Mouse (Mus musculus) adrenal gland (tissue): Measurements from ENCODE around the gene Rab3gap1.

ENCODE experiments used
- intact Hi-C: fragments of 180-260 bp; cut with DNase I; formaldehyde crosslinking; loops from one replicate; pipeline ENCODE4 v1.15.1; 2025
- long read RNA-seq, 2 experiments: library from polyadenylated mRNA; unstranded; transcript quantifications; one replicate each; pipeline ENCODE4 v2.0.0; 2020; ENCODE audit warnings: borderline replicate concordance in 1 of 2; ENCODE audit not compliant: insufficient replicate concordance in 1 of 2

Rab3gap1 gene
- long read RNA-seq, experiment 1, full-length matches to known transcripts = 15 of 30 reads
- long read RNA-seq, experiment 1, partial matches to known transcripts = 12 of 30 reads
- long read RNA-seq, experiment 1, other reads (novel, unspliced or antisense) = 3 of 30 reads
- long read RNA-seq, experiment 2, full-length matches to known transcripts = 7 of 29 reads
- long read RNA-seq, experiment 2, partial matches to known transcripts = 12 of 29 reads
- long read RNA-seq, experiment 2, other reads (novel, unspliced or antisense) = 10 of 29 reads

DNA sequence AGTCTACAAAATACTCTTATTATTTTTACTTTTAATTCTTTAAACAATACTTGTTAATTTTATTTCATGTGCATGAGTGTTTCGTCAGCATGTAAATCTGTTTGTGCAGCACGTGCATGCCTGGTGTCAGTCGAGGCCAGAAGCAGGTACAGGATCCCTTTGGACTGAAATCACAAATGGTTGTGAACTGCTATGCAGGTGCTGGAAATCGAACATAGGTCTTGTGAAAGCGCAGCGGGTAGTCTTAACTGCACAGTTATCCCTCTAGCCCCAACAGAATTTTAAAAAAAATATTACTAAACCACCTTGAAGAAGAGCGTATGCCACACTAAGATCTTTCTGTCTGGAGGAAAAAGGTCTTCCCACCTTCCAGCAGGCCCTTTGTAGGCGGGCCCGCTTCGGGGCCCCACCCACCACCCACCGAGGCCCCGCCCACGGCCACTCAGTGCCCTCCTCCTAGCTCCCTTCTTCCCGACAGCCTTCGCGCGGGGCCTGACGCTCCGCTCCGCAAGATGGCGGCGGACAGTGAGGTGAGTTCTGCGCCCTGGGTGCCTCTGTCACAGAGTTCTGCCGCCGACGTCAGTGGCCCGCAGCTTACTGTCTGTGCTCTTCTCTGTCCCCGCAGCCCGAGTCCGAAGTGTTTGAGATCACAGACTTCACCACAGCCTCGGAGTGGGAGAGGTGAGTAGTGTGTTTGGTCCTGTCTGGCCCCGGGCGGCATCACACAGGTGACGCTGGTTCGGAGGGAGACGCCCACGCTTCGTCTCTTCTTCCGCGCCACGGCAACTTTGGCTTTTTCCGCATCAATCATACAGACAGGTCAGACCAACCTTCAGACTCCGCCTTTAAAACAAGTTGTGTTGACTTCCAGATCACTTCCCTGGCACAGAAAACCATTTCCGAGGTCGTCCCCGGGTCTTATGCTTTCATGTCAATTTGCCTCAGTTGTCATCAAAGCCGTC, at the start of gene Rab3gap1:
Gene Rab3gap1 (plus strand): TSS at position 474 of the 962 bp plus-strand sequence.
- intact Hi-C loops = no loop called here

DNA sequence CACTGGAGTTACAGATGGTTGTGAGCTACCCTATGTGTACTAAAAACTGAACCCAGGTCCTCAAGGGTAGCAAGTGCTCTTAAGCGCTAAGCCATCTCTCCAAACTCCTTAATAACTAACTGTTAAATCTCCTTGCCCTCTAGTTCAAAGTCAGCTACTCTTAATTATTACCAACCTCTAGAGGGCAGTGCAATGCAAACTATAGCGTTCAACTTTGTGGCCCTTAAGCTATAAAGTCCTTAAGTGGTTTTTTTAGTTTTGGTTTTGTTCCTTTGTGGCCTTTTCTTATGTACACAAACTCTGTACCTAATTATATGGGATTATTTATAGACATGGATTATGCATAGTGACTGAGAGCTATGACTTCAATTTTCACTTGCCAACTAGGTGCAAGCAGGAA, 41.2 kb upstream of the Rab3gap1 start:
- intact Hi-C loops = loop anchor here (5.0 kb wide), 1 partner anchor 90 kb away; no protein-coding TSS in a partner anchor

DNA sequence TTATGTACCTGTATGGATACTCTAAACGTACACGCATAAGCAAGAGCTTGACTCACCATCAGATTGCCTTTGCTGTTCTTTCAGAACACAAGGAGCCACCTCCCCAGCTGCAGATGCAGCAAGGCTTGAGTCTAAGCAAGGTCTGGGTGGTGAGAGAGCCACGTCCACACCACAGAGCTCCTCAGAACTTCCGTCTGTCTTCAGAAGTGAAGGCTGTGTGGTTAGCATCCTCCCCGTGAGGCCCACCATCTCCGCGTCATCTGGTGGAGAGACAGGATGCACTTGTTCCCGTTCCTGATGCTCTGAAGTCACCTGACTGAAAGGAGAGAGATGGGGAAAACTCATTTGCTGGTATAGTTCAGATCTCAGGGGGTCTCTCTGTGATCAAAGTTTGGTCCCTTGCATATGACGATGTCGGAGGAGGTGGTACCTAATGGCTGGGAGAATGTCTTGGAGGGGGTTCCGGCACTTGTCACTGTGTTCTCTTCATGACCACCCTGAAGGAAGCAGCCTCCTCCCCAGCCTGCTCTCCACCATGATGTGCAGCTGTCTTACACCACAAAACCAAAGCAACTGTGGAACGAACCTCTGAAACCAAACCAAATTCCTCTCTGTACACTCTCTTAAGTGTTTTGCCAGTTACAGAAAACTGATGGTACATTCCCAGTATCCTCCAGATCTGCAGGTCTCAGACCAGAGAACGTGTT, 38.2 kb upstream of the Rab3gap1 start:
- intact Hi-C loops = no loop called here

DNA sequence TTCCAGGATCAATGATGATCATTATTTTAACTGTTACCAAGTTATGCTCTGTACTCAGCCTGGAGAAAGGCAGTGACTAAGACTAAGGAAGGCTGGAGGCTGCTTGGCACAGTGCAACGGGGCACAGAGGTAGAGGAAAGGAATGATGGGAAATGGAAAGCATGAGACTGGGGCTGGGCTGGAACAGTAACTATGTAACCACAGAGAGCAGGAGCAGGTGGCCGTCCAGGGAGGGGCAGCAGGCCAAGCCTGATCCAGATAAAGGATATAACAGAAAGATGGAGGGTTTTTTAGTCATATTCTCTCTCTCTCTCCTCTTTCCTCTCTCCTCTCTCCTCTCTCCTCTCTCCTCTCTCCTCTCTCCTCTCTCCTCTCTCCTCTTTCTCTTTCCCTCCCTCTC, 34.9 kb upstream of the Rab3gap1 start:
- intact Hi-C loops = no loop called here

DNA sequence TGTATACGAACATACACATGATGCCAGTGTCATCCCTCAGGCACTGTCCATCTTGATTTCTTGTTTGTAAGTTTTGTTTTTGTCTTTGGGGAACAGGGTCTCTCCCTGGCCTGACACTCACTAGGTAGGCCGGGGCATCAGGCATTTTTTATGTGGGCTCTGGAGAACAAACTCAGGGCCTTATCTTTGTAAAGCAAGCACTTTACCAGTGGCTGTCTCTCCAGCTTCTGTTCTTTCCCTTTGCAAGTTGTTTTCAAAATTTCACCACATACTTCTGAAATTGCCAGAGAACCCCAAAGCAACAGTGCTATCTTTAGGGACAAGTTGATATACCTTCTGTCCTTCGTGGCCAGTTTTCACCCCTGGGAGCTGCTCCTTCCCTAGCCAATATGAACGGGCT, 34.4 kb upstream of the Rab3gap1 start:
- intact Hi-C loops = no loop called here

DNA sequence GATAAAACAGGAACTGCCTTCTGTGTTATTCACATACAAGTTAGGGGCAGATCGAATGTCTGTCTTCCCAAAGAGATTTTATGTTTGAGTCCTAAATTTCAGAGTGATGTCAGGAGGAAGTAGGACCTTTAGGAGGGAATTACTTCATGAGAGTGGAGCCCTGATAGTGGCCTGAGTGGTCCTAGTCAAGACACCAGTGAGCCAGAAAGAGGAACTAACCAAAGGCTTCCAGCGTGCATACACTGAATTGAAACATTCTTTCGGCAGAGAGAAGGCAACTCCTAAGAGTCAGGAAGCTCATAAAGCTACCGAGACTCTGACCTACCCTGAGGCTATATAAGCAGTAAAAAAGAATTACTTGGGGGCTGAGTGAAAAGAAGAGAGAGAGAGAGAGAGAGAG, 32.0 kb upstream of the Rab3gap1 start:
- intact Hi-C loops = no loop called here

DNA sequence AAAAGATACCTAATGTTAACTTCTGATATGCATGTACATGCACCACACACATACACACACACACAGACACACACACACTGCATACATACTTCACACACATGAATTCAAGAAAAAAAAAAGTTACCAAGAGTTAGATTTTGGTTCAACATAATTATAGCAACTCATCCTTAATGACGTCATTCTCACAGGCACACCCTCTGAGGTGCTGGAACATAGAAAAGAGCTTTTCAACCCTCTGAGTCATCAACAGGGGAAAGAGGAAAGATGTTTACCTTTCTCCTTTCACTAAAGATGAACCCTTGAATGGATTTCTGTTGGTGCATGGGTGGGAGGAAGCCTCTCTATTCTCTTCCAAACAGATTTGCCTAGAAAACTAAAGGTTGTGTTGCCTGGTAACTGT, 30.0 kb upstream of the Rab3gap1 start:
- intact Hi-C loops = no loop called here

DNA sequence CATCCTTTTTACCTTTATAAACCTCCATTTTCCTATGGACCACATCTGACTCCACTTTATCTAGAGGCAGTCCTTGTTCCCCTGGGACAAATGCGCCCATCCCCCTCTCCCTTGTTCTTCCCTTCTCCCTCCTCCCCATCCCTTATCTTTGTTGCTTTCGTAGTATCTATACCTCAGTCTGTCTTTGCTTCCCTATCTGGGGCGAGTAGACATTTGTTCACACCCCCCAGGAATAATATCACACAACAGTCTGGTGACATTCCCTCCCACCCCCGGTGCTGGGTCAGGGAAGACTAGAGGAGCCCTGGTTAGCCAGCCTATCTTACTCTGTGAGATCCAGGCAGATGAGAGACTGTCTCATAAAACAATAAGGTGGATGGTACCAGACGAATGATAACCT, 23.1 kb upstream of the Rab3gap1 start:
- intact Hi-C loops = no loop called here

DNA sequence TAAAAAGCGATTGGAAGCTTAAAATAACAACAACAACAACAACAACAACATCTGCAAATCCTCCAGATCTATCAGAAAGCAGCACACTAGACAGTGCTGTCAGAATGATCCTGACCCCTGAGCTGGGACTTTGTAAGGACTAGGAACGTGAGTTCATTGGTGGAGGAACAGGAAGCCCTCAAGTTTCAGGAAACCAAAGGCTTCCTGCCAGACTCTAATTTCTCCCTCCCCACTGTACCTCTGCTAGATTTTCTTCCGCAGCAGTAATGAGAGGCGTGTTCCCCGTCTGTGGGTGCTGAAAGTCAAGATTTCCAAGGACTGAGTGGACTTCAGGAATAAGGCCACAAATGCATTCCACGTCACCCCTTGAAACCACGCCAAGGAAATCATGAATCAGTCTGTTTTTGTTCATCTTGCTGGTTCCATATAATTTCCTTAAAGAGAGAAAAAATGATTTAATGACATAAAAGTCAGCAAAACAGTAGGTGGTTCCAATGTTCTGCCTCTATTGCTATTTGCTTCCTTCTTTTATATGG, 18.4 kb upstream of the Rab3gap1 start:
- intact Hi-C loops = no loop called here

DNA sequence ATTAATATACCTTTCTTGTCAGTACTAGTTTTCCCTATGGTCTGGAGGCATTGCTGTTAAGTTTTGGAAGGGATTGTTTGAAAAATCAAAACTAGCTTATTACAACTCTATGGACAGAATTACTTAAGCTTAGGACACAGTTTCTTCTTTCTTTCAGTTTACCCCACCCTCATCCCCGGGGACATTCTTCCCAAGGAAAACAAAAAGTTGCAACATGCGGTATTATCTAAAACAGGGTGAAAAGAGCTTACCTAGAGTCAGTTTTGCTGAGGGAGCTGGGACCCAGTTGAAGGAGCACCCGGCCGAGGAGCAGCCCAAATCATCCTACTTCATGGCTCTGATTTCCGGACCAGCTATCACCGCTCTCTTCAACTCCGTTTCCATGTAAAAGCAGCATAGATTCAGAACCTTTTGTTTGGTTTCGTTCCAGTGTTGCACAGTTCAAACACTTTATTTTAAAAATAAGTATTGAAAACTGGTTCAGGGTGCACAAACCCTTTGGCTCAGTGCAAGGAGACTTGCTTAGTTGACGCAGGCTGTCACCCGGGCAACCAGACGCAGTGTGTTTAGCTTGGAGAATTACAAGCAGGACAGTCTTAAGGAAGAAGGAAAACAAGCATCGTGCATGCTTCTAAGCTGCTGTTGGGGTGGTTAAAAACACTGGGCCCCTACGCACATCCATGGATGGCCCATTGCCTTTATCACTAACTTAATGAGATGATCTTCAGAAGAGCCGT, 13.9 kb upstream of the Rab3gap1 start, which contains the start of gene Map3k19:
Gene Map3k19 (minus strand): TSS at position 546 of the 737 bp plus-strand sequence.
- intact Hi-C loops = no loop called here

DNA sequence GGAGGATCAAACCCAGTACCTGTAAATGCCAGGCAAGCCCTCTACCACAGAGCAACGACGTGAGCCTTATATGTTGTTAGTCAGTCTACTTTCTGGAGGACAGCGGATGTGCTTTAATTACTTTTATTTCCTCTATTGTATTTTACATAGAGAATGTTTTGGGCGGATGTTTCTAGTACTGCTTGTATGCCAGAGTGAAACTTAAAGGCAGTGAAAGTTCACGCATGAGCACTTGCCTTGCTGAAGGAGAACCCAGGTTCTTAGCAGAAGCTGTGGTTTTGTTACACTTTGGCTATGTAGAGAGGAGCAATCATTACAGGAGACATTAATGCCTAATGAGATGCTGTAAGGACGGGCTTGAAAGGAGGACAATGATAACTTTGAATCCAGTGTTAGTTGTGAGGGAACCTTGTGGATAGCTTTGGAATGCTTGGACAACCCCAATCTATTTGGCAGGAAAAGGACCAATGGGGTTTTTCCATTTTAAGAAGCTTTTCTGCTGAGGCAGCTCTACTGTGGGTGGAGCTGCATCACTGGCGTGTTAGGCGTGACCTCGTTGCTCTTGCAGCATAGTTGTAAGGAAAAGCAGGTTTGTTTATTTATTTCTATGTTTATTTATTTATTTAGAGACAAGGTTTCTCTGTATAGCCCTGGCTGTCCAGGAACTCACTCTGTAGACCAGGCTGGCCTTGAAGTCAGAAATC, 9.5 kb upstream of the Rab3gap1 start:
- intact Hi-C loops = no loop called here

DNA sequence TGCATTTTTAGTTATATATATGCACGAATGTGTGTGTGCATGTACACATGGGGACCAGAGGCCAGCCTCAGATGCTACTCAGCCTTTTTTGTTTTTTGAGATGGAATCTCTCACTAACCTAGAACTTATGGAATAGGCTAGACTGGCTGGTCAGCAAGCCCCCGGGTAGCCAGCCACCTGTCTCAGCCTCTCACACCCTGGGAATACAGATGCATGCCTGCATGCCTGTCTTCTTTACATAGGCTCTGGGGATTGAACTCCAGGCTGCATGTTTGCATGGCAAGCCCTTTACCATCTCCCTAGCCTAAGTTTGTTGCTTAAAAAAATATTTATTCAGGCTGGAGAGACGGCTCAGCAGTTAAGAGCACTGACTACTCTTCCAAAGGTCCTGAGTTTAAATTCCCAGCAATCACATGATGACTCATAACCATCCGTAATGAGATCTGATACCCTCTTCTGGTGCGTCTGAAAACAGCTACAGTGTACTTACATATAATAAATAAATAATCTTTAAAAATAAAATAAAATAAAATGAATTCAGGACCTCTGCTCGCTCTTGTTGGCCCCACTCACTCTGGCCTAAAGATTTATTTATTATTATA, 8.7 kb upstream of the Rab3gap1 start:
- intact Hi-C loops = no loop called here

DNA sequence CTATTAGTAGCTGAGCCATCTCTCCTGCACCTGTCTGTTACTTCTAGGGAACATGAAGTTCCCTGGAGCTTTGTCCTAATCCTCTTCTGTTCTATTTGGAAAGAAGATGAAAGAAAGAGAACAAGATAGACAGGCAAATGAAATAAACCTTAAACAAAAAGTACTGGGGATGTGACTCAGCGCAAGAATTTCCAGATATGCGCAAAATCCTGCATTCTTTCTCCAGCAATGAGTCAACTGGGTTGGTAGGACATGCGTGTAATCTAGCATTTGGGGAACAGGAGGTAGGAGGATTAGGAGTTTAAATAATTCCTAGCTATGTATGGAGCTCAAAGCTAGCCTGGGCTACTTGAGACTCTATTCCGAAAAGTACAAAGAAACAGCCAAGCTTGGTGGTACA, 8.1 kb upstream of the Rab3gap1 start:
- intact Hi-C loops = no loop called here

DNA sequence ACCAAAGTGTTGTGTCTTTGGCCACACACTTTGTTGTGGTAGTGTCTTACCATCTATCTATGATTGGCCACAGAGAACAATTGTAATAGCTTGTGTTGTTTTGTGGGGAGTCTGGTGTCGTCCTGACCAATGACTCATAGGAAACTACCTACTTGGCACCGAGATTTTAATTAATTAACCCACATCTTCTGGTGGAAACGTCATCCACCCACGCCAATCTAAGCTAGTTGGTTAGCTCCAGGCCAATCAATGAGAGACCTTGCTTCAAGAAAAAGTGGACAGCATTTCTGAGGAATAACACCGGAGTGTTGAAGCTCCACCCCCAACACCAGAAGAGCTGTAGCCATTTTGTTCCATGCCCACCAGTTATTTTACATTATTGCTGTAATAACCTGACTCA, 6.7 kb upstream of the Rab3gap1 start:
- intact Hi-C loops = no loop called here

DNA sequence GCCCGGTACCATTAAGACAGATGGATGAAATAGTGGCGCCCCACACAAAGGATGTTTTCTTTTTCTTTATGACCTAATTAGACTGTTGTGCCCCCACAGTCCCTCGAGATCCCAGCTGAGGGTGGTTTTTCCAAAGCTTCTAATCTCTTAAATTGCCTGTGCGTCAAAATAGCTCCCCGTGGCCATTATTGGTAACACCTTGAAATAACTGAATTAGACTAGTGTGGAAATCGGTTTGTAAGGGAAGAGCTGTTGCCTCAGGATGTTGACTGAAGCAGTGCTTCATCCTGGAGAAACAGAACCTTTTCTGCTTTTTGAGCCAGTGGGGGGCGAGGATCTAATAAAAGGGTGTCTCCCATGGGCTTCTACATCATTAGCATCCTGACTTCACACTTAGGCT, 4.8 kb upstream of the Rab3gap1 start:
- intact Hi-C loops = no loop called here

DNA sequence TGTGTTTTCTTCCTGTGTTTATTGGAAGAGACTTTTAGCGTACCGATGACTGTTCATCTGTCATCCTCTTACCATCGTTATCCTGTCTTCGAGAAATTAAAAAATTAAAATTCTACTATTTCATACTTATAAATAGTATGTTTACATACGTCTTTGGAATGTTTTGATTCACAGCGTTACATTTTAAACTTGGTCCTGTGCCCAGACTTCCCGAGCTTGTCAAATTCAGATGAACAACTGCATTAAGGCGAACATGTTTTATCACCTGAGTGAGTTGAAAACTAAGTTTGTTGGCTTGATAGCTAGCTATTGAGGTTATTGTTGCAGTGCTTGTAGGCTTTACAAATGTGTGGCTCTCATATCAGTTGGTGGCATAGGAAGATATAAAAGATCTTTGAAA, 703 bp downstream of the Rab3gap1 start:
- intact Hi-C loops = no loop called here

DNA sequence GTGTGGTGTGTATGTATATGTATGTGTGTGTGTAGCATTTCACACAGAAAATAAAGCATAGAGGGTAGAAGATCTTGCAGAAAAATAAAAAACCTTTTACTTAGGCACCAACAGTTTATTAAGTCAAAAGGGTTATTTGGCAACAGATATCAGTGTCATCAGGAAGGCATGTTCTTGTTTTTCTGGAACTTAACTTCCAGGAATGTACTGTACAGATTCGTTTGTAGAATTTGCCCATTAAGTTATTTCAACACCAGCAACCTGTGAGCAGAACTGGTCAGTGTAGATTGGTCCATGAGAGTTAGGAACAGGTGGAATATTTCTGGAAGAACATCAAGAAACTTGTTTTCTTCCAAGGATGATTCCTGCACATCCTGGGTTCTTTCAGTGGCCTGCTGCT, 30.8 kb downstream of the Rab3gap1 start:
- intact Hi-C loops = no loop called here

DNA sequence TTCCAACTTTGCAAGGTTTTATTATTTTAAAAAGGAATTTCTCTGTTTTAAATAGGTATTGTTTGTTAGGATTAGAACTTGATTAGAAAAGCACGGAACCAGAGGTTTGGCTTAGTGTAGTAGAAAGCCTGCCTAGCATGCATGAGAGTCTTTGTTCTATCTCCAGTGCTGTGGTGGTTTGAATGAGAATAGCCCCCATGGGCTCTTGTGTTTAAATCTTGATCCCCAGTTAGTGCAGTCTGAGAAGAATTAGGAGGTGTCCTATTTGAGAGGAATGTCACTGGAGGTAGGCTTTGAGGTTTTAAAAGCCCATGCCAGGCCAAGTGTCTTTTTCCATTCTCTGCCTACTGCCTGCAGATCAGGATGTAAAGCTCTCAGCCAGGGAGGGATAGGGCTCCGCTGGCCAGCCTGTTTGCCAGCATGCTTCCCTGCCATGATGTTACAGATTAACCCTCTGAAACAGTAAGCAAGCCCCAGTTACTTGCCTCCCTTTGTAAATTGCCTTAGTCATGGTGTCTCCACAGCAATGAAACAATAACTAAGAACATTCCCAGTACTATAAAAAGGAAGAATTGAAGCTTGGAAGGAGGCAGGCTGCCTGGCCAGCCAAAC, 36.3 kb downstream of the Rab3gap1 start:
- intact Hi-C loops = no loop called here

DNA sequence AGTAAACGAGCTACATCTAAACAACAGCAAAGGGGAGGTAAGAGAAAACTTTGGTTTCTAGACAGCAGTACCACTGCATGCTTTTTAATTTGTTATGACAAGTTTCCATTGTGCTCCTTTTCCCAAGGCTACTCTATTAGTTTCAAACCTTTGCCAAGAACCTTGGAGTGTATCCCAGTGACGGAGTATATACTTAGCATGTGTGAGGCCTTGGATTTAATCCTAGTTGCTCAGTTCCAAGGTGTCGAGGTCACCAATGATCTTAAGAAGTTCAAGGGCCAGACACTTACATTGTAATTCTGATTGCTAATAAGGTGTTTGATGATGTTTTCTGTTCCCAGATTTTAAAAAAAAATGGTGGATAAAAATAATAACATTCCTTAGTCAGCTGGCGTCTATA, 44.5 kb downstream of the Rab3gap1 start:
- intact Hi-C loops = no loop called here
